Mouse (Mus musculus): ENCODE data around the gene Clrn1. TPM values are rescaled to one million over a fixed set of nuclear protein-coding genes. Genes with fewer than 3 reads are reported as not detected.

Gene Clrn1
- polyA plus RNA-seq, 1 experiment from 2014 or later, result 0.63 TPM

DNA sequence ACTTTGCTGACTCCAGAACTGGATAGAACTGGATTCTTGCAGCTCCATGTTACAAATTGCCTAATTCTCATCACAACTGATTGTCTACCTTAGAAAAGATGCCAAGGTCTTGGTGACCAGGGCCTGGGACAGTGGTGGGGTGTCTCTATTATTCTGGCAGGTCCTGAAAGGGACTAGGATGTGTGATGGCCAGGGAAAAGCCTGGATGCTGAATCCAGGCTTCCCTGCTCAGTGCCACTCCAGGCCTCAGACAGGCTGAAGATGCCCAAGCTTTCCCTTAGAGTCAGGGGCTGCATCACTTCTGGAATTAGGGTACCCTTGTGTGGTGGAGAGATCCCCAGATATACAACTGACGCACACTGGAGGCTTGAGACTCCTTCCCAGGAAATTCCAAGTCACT is 55.2 kb downstream of the Clrn1 start:
- peaks cover 77% of the 10 kb centered on the region for H3K27me3 ChIP-seq
- H3K36me3 ChIP-seq, result no peaks in the 10 kb centered on the region
- WGBS, result 98% methylated on average over 1 of the region's 1 CpGs
- no peak overlapping the region for H3K9ac ChIP-seq (replicated peaks)
- H3K4me2 ChIP-seq (replicated peaks), result no peak overlapping the region
- H3K9me3 ChIP-seq, result no peaks in the 10 kb centered on the region
- H3K27ac ChIP-seq, result no peak overlapping the region
- H3K4me3 ChIP-seq (replicated peaks), result no peak overlapping the region
- H3K4me1 ChIP-seq (replicated peaks), result peaks cover 7% of the 10 kb centered on the region; the same call in 1 of the 2 replicates
- ATAC-seq, result no peak

DNA sequence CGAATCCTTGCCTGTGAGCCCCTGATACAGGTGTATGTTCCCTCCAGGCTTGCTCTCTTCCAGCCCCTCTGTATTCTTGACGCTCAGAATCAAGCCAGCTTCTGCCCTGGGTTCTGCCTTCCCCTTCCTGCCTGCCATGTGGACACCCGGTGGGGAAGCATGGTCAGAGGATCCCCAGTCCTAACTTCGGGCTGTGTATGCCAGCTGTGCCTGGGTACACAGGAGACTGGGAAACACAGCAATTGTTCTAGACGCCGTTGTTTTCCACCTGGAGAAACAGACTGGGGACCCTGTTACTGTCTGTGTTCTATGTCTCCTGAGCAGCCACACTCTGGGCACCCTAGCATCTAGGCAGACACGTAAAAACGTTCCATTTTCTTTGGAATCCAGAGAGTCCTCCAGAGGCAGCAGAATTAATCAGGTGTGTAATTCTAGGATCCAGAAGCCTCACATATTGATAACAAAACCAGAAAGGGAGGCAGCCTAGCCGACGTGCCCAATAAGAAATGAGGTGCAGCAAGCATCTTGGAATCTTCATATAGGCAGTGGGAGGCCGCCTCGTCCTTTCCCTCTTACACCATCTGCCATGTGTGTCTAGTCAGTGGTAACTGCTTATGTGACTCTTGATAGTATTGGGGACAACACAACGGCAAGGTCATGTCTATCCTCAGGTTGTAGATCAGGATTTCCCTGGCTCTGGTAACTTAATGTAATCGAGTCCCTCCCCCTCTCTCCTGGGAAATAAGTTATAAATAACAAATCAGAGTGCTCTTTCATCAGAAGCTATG is 56.6 kb downstream of the Clrn1 start:
- peaks cover 7% of the 10 kb centered on the region; the same call in 1 of the 2 replicates for H3K4me1 ChIP-seq (replicated peaks)
- no peaks in the 10 kb centered on the region for H3K9me3 ChIP-seq
- H3K4me3 ChIP-seq (replicated peaks), result no peak overlapping the region
- H3K9ac ChIP-seq (replicated peaks), result no peak overlapping the region
- no peak for ATAC-seq
- H3K27me3 ChIP-seq, result peaks cover 75% of the 10 kb centered on the region
- H3K27ac ChIP-seq, result no peak overlapping the region
- H3K4me2 ChIP-seq (replicated peaks), result no peak overlapping the region
- WGBS, result 84% methylated on average over 14 of the region's 14 CpGs
- no peaks in the 10 kb centered on the region for H3K36me3 ChIP-seq

GRCm38 (mm10) chr3:58826266-58826665 is 58.9 kb downstream of the Clrn1 start:
- Histone ChIP-seq H3K27ac (no peak overlapping the region), H3K27me3 (peaks cover 72% of the 10 kb centered on the region), H3K4me3 (replicated peaks) (no peak overlapping the region), H3K9me3 (no peaks in the 10 kb centered on the region), H3K4me2 (replicated peaks) (no peak overlapping the region), H3K4me1 (replicated peaks) (peaks cover 7% of the 10 kb centered on the region; the same call in 1 of the 2 replicates), H3K36me3 (no peaks in the 10 kb centered on the region), H3K9ac (replicated peaks) (no peak overlapping the region)
- peak; percentile 55; the same call in 1 of the 2 replicates for ATAC-seq
- WGBS, result 2% methylated on average over 4 of the region's 4 CpGs

GRCm38 (mm10) chr3:58822211-58822610 is 62.9 kb downstream of the Clrn1 start, which contains the start of gene Mindy4b-ps:
TSS of gene Mindy4b-ps (minus strand) at chr3:58822311.
- Histone ChIP-seq H3K4me3 (replicated peaks) (no peak within 1 kb of the TSS), H3K4me1 (replicated peaks) (peaks cover 11% of the 10 kb centered on the region), H3K27me3 (peaks cover 72% of the 10 kb centered on the region), H3K9me3 (no peaks in the 10 kb centered on the region), H3K27ac (no peak within 1 kb of the TSS), H3K9ac (replicated peaks) (no peak within 1 kb of the TSS), H3K4me2 (replicated peaks) (no peak within 1 kb of the TSS), H3K36me3 (no peaks in the 10 kb centered on the region)
- WGBS, result 62% methylated on average over 4 of the region's 4 CpGs
- ATAC-seq, result no peak

DNA sequence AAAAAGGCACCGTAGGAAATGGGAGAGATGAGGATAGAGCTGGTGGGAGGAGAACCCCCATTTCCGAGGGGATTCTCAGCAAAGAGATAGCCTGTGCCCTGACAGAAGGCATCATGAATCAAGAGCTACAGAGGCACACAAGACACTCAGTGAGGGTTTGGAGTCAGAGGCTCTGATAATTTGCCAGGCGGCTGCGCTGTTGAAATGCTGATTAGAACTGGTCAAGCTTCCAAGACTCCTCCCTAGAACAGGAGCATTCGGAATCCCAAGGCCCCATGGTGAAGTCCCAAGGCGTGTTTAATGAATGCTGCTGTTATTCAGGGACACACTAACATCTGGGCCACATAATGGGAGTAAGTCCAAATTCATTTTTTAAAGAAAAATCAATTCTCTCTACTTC is 67.8 kb downstream of the Clrn1 start:
- WGBS, result 20% methylated on average over 6 of the region's 6 CpGs
- Histone ChIP-seq H3K27me3 (peaks cover 80% of the 10 kb centered on the region), H3K4me1 (replicated peaks) (peaks cover 5% of the 10 kb centered on the region), H3K4me2 (replicated peaks) (no peak overlapping the region), H3K4me3 (replicated peaks) (no peak overlapping the region), H3K27ac (no peak overlapping the region), H3K36me3 (no peaks in the 10 kb centered on the region), H3K9ac (replicated peaks) (no peak overlapping the region), H3K9me3 (no peaks in the 10 kb centered on the region)
- peak; percentile 52 for ATAC-seq

- H3K4me3 ChIP-seq (replicated peaks), result no peak overlapping the region
- H3K9ac ChIP-seq (replicated peaks), result no peak overlapping the region
- H3K4me1 ChIP-seq (replicated peaks), result peaks cover 11% of the 10 kb centered on the region
- no peak overlapping the region for H3K27ac ChIP-seq
- 91% methylated on average over 3 of the region's 3 CpGs for WGBS
- ATAC-seq, result no peak
- H3K4me2 ChIP-seq (replicated peaks), result no peak overlapping the region
- H3K36me3 ChIP-seq, result no peaks in the 10 kb centered on the region
- H3K9me3 ChIP-seq, result no peaks in the 10 kb centered on the region
- peaks cover 65% of the 10 kb centered on the region for H3K27me3 ChIP-seq
These were observed 70.9 kb downstream of the Clrn1 start for GRCm38 (mm10) chr3:58814191-58814590.

GRCm38 (mm10) chr3:58810353-58810752 is 74.8 kb downstream of the Clrn1 start:
- H3K4me2 ChIP-seq (replicated peaks), result no peak overlapping the region
- ATAC-seq, result no peak
- peaks cover 36% of the 10 kb centered on the region for H3K27me3 ChIP-seq
- peaks cover 12% of the 10 kb centered on the region for H3K4me1 ChIP-seq (replicated peaks)
- H3K36me3 ChIP-seq, result no peaks in the 10 kb centered on the region
- H3K9me3 ChIP-seq, result no peaks in the 10 kb centered on the region
- H3K27ac ChIP-seq, result no peak overlapping the region
- no peak overlapping the region for H3K9ac ChIP-seq (replicated peaks)
- 73% methylated on average over 11 of the region's 11 CpGs for WGBS
- H3K4me3 ChIP-seq (replicated peaks), result no peak overlapping the region

DNA sequence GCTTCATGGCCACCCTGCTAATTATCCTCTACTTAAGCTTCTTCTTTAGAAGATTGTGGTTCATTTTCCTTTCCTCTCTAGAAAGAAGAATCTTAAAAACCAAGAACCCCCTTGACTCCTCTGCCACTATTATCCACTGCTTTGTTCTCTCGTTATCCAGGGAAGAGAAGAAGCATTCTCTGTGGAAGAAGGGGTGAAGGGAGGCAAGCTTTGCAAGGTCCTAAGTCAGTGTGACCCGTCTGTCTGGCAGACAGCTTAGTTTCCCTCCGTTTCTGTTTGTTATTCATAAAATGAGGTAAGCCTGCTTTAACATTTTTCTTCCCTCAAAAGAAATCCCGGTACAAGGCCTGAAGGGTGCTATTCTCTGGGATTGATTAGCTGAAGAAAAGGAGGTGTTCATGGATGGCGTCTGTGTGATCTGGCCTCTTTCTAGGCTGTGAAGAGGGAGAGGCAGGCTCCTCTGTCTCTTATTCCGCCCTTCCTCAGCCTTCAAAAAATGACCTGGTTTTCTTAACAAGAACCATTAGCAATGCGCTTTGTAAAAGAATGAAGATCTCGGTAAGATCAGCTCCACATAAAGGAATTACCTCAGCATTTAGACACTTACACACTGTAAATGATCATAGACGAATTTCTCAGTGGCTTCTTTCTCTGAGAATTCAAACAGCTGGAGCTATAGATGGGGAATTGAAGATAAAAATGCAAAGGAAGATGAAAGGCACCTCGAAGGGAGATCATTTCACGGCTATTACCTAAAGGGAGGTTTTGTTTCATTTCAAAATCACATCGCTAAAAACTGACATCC is 75.8 kb downstream of the Clrn1 start:
- no peak overlapping the region for H3K4me3 ChIP-seq (replicated peaks)
- no peaks in the 10 kb centered on the region for H3K9me3 ChIP-seq
- H3K9ac ChIP-seq (replicated peaks), result no peak overlapping the region
- ATAC-seq, result peak; percentile 70; the same call in 1 of the 2 replicates
- H3K27me3 ChIP-seq, result peaks cover 28% of the 10 kb centered on the region
- WGBS, result 27% methylated on average over 12 of the region's 12 CpGs
- peaks cover 12% of the 10 kb centered on the region for H3K4me1 ChIP-seq (replicated peaks)
- no peak overlapping the region for H3K4me2 ChIP-seq (replicated peaks)
- 0 out of 2 replicates have a peak overlapping the region, but pooled peaks have one; percentile 10 for H3K27ac ChIP-seq
- H3K36me3 ChIP-seq, result no peaks in the 10 kb centered on the region

DNA sequence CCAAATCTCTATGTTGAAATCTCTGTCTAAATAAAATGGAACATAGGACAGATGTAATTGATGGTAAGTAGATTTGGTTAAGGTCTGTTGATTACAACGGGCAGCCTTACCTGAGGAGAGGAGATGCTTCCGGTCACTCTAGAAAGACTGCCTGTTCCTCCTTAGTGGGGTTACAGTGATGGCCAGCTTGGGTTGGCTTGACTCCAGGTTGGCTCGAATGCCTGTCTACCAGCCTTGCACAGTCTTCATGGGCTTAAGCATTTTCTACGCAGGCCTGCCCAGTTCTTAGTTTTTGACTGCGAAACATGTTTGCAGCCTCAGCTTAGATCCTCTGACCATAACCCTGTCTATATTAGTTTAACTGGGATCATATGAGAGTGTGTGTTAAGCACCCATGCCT is 76.5 kb downstream of the Clrn1 start:
- Histone ChIP-seq H3K4me1 (replicated peaks) (peaks cover 12% of the 10 kb centered on the region), H3K9ac (replicated peaks) (no peak overlapping the region), H3K4me2 (replicated peaks) (no peak overlapping the region), H3K36me3 (no peaks in the 10 kb centered on the region), H3K4me3 (replicated peaks) (no peak overlapping the region), H3K27ac (no peak overlapping the region), H3K27me3 (peaks cover 23% of the 10 kb centered on the region), H3K9me3 (no peaks in the 10 kb centered on the region)
- WGBS, result 87% methylated on average over 5 of the region's 5 CpGs
- no peak for ATAC-seq

- Histone ChIP-seq H3K27me3 (0 out of 2 replicates have a peak, but pooled peaks cover 3% of the 10 kb centered on the region), H3K27ac (no peak overlapping the region), H3K9me3 (no peaks in the 10 kb centered on the region), H3K4me3 (replicated peaks) (no peak overlapping the region), H3K36me3 (no peaks in the 10 kb centered on the region), H3K4me2 (replicated peaks) (no peak overlapping the region), H3K4me1 (replicated peaks) (peaks cover 12% of the 10 kb centered on the region), H3K9ac (replicated peaks) (no peak overlapping the region)
- WGBS, result 85% methylated on average over 6 of the region's 6 CpGs
- ATAC-seq, result no peak
These were observed 80.4 kb downstream of the Clrn1 start for GRCm38 (mm10) chr3:58804745-58805144.

- Histone ChIP-seq H3K27me3 (no peaks in the 10 kb centered on the region), H3K4me3 (replicated peaks) (no peak overlapping the region), H3K9ac (replicated peaks) (no peak overlapping the region), H3K36me3 (no peaks in the 10 kb centered on the region), H3K9me3 (no peaks in the 10 kb centered on the region), H3K4me2 (replicated peaks) (no peak overlapping the region), H3K27ac (no peak overlapping the region), H3K4me1 (replicated peaks) (no peaks in the 10 kb centered on the region)
- 87% methylated on average over 4 of the region's 4 CpGs for whole genome bisulfite sequencing
- ATAC-seq, result no peak
These were observed 86.5 kb downstream of the Clrn1 start for GRCm38 (mm10) chr3:58798676-58799075.

DNA sequence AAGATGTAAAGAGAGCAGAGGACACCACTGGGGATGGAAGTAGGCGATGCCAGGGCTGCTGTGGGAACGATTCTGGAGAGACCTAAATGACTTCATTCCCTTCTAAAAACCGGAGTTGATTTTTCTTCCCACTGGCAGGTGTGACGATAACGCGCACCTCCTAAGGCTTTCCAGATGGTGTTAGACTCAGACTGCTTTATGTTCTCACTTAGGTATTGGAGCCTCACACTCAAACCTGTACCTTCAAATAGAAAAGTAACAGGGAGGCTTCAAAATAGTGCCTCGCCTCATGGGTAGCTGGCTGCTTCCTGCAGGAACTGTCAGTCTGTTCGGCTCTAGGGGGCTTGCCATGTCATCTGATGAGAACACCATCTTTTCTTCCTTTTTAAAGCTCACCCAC is 86.9 kb downstream of the Clrn1 start:
- no peak overlapping the region for H3K4me2 ChIP-seq (replicated peaks)
- H3K4me1 ChIP-seq (replicated peaks), result no peaks in the 10 kb centered on the region
- no peaks in the 10 kb centered on the region for H3K9me3 ChIP-seq
- H3K27me3 ChIP-seq, result no peaks in the 10 kb centered on the region
- no peak overlapping the region for H3K4me3 ChIP-seq (replicated peaks)
- no peak overlapping the region for H3K9ac ChIP-seq (replicated peaks)
- no peaks in the 10 kb centered on the region for H3K36me3 ChIP-seq
- 83% methylated on average over 8 of the region's 8 CpGs for WGBS
- H3K27ac ChIP-seq, result no peak overlapping the region
- ATAC-seq, result no peak

Data from midbrain, embryonic 13.5 days (tissue).